Mouse (Mus musculus) liver, adult 2 months (tissue): ENCODE data around the gene Hoxa13. TPM values are rescaled to one million over a fixed set of nuclear protein-coding genes. Genes with fewer than 3 reads are reported as not detected.

ENCODE experiments used
- DNase-seq: peaks from one replicate; pipeline ENCODE4 v3.0.0-alpha.2; 2011; ENCODE audit warnings: low read depth, low spot score; ENCODE audit errors: extremely low read depth
- H3K27ac ChIP-seq: fragments of 200-500 bp; replicated peaks from 2 replicates; pipeline ENCODE4 v1.5.1; 2012; ENCODE audit warnings: low read depth, mild to moderate bottlenecking, control low read depth, inconsistent platforms, low read length; ENCODE audit not compliant: insufficient read depth
- H3K27me3 ChIP-seq: fragments of 200-500 bp; 2 replicates; pipeline ENCODE4 v1.6.1; 2012; ENCODE audit warnings: mild to moderate bottlenecking, moderate library complexity, low read length, inconsistent platforms; ENCODE audit not compliant: control insufficient read depth, insufficient read depth
- H3K36me3 ChIP-seq: fragments of 200-500 bp; 2 replicates; pipeline ENCODE4 v1.6.1; 2012; ENCODE audit warnings: low read length, inconsistent platforms; ENCODE audit not compliant: control insufficient read depth, insufficient read depth
- H3K4me1 ChIP-seq: fragments of 200-500 bp; 2 replicates; pipeline ENCODE4 v1.6.1; 2011; ENCODE audit warnings: low read length; ENCODE audit not compliant: control insufficient read depth, insufficient read depth
- H3K4me3 ChIP-seq: fragments of 200-500 bp; 2 replicates; pipeline ENCODE4 v1.5.1; 2011; ENCODE audit warnings: low read depth, mild to moderate bottlenecking, control low read depth, low read length, moderate library complexity; ENCODE audit not compliant: insufficient read depth
- H3K79me2 ChIP-seq: fragments of 200-500 bp; 2 replicates; pipeline ENCODE4 v1.6.1; 2012; ENCODE audit warnings: inconsistent platforms, mild to moderate bottlenecking, low read length, moderate library complexity; ENCODE audit not compliant: control insufficient read depth, insufficient read depth
- H3K9ac ChIP-seq: fragments of 200-500 bp; 2 replicates; pipeline ENCODE4 v1.6.1; 2012; ENCODE audit warnings: low read depth, mild to moderate bottlenecking, control low read depth, inconsistent platforms, low read length
- CTCF ChIP-seq: fragments of 200-500 bp; IDR thresholded peaks from 2 replicates; pipeline ENCODE4 v1.5.1; 2011; ENCODE audit warnings: low read depth, low read length, control low read depth
- POLR2A ChIP-seq: fragments of 200-500 bp; IDR thresholded peaks from 2 replicates; pipeline ENCODE4 v1.6.1; 2011; ENCODE audit warnings: low read length, control low read depth; ENCODE audit not compliant: insufficient read depth; ENCODE audit errors: extremely low read depth
- WGBS: fragments of 180-500 bp; shearing (Covaris S2); methylation state at CpG from one replicate; pipeline ENCODE4 v1.1.7; 2018; 5-methylcytosine and 5-hydroxymethylcytosine counted together
- polyA plus RNA-seq: library from polyadenylated mRNA; depleted of rRNA; stranded (reverse); fragments of >200 nt; gene quantifications from 2 replicates; pipeline ENCODE4 v1.2.3, GENCODE M21; 2012
- total RNA-seq: library from RNA; depleted of rRNA; stranded (reverse); fragments of >200 nt; gene quantifications from 2 replicates; pipeline ENCODE4 v1.2.3, GENCODE M21; 2014

Gene Hoxa13
- total and polyA plus RNA-seq, 2 experiments, result not detected

GRCm38 (mm10) chr6:52237346-52238154, 23.1 kb downstream of the Hoxa13 start:
- H3K4me3 ChIP-seq, result no peak overlapping the region
- H3K9ac ChIP-seq, result no peak overlapping the region
- H3K79me2 ChIP-seq, result no peaks in the 10 kb centered on the region
- H3K36me3 ChIP-seq, result no peaks in the 10 kb centered on the region
- WGBS, result 18% methylated on average over 10 of the region's 10 CpGs
- H3K4me1 ChIP-seq, result no peaks in the 10 kb centered on the region
- TF ChIP-seq CTCF, result no peak
- TF ChIP-seq POLR2A, result no peak
- no peak for DNase-seq
- no peak overlapping the region for H3K27ac ChIP-seq
- peaks cover 65% of the 10 kb centered on the region for H3K27me3 ChIP-seq

- TF ChIP-seq CTCF, result no peak
- no peak for TF ChIP-seq POLR2A
- Histone ChIP-seq H3K36me3 (no peaks in the 10 kb centered on the region), H3K79me2 (no peaks in the 10 kb centered on the region), H3K9ac (no peak overlapping the region), H3K27ac (no peak overlapping the region), H3K27me3 (peaks cover 68% of the 10 kb centered on the region), H3K4me1 (no peaks in the 10 kb centered on the region), H3K4me3 (no peak overlapping the region)
- 14% methylated on average over 3 of the region's 3 CpGs for WGBS
- no peak for DNase-seq
These were observed 23.9 kb downstream of the Hoxa13 start for GRCm38 (mm10) chr6:52236806-52237205.

GRCm38 (mm10) chr6:52235866-52236265, 24.8 kb downstream of the Hoxa13 start:
- Histone ChIP-seq H3K4me1 (no peaks in the 10 kb centered on the region), H3K79me2 (no peaks in the 10 kb centered on the region), H3K36me3 (no peaks in the 10 kb centered on the region), H3K27me3 (peaks cover 60% of the 10 kb centered on the region), H3K27ac (no peak overlapping the region), H3K4me3 (no peak overlapping the region), H3K9ac (no peak overlapping the region)
- no peak for DNase-seq
- 25% methylated on average over 6 of the region's 6 CpGs for WGBS
- TF ChIP-seq CTCF (no peak), POLR2A (no peak)

GRCm38 (mm10) chr6:52235267-52235666, 25.4 kb downstream of the Hoxa13 start:
- TF ChIP-seq CTCF, result no peak
- no peak for TF ChIP-seq POLR2A
- no peak overlapping the region for H3K9ac ChIP-seq
- H3K4me3 ChIP-seq, result no peak overlapping the region
- no peaks in the 10 kb centered on the region for H3K4me1 ChIP-seq
- H3K36me3 ChIP-seq, result no peaks in the 10 kb centered on the region
- WGBS, result 35% methylated on average over 9 of the region's 9 CpGs
- H3K27me3 ChIP-seq, result peaks cover 61% of the 10 kb centered on the region
- no peak for DNase-seq
- no peak overlapping the region for H3K27ac ChIP-seq
- H3K79me2 ChIP-seq, result no peaks in the 10 kb centered on the region

- WGBS, result 6% methylated on average over 68 of the region's 68 CpGs
- H3K27me3 ChIP-seq, result peaks cover 61% of the 10 kb centered on the region
- H3K4me1 ChIP-seq, result no peaks in the 10 kb centered on the region
- H3K79me2 ChIP-seq, result no peaks in the 10 kb centered on the region
- TF ChIP-seq POLR2A, result no peak
- no peak for TF ChIP-seq CTCF
- DNase-seq, result no peak
- no peak overlapping the region for H3K9ac ChIP-seq
- H3K27ac ChIP-seq, result no peak overlapping the region
- no peaks in the 10 kb centered on the region for H3K36me3 ChIP-seq
- no peak overlapping the region for H3K4me3 ChIP-seq
These were observed 26.1 kb downstream of the Hoxa13 start for GRCm38 (mm10) chr6:52234428-52235140.
